Mouse (Mus musculus): Measurements from ENCODE around the gene Ctdnep1. TPM values are rescaled to one million over a fixed set of nuclear protein-coding genes. Genes with fewer than 3 reads are reported as not detected.
"Not testable (repeated sequence)": the region's sequence is repeated elsewhere in the genome, so short reads cannot be mapped to it uniquely, and the experiment has no call there.

The Ctdnep1 gene
- total and polyA plus RNA-seq, 3 experiments: 42.9 to 143 (median 66.7) TPM

DNA sequence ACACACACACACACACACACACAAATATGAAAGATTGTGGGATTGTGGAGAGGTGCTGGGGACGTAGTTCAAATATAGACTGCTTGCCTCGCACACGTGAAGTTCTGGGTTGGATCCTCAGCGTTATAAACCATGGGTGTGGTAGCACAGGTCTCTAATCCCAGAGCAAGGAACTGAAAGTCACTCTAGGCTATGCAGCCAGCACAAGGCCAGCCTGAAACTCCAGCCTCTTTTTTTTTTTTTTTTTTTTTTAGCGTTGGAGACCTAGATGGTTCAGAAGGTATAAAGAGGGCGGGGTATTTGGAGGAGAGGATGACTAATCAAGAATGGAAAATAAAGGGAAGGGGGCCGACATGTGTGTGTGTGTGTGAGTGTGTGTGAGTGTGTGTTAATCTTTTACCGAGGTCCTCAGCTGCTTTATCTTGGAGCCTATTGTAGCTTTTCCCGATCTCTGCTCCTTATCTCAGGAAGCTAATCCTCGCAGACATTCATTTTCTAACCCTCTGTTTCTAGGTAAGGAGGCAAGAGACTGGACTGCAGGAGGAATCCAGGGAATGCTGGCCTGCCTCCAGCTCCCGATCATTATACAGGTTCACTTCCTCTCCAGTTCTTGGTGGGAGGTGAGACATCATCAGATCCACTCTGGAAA, 27.6 kb upstream of the Ctdnep1 start:
- H3K4me1 ChIP-seq (ENCODE audit: control insufficient read depth in 1 of 2, insufficient read depth in 2 of 2): peaks cover 7 to 18% of the 10 kb centered on the region in 2 experiments
- H3K36me3 ChIP-seq (replicated peaks in 1 of 2; ENCODE audit: control insufficient read depth in 1 of 2, insufficient read depth in 1 of 2, low read length in 1 of 2): no peaks in the 10 kb centered on the region
- no peak overlapping the region for H3K27ac ChIP-seq (ENCODE audit: insufficient read depth, low read depth)
- H3K79me2 ChIP-seq (replicated peaks; ENCODE audit: control insufficient read depth, extremely low read depth, insufficient read depth, poor library complexity, severe bottlenecking): no peaks in the 10 kb centered on the region
- no peak overlapping the region; the same call in 1 of the 2 replicates for H3K4me2 ChIP-seq (ENCODE audit: insufficient read depth, low read depth, poor library complexity, severe bottlenecking)
- TF ChIP-seq IRF4 (IDR thresholded peaks at IDR 0.05; ENCODE audit: low read depth, low read length) (peak; percentile 35; the same call in 1 of the 2 replicates), MXI1 (IDR thresholded peaks at IDR 0.05; ENCODE audit: low read depth, low read length) (no peak), JUND (conservative IDR thresholded peaks at IDR 0.05; ENCODE audit: low read depth, low read length) (no peak), TCF12 (IDR thresholded peaks at IDR 0.05; ENCODE audit: low read depth, low read length) (no peak), E2F4 (IDR thresholded peaks at IDR 0.05; ENCODE audit: insufficient replicate concordance, low read depth, low read length) (no peak), PAX5 (IDR thresholded peaks at IDR 0.05; ENCODE audit: low read length) (no peak), ZNF384 (IDR thresholded peaks at IDR 0.05; ENCODE audit: low read depth, low read length) (peak; percentile 92), CTCF (conservative IDR thresholded peaks at IDR 0.05 in 1 of 2, IDR thresholded peaks at IDR 0.05 in 1 of 2; ENCODE audit: low read depth in 2 of 2, low read length in 2 of 2) (no peak)
- DNase-seq (ENCODE audit: extremely low read depth): no peak
- in situ Hi-C loops (cut with MboI; ENCODE audit: low pct_ligation_motif_present, low pct_unique_long_range_greater_than_20kb, low sequenced_read_pairs): loop anchor here (5.0 kb wide), 1 partner anchor 59 kb away; no protein-coding TSS in a partner anchor
- peaks cover 23% of the 10 kb centered on the region for H3K27me3 ChIP-seq (replicated peaks)
- dilution Hi-C loops (cut with MboI; ENCODE audit: extremely low pct_ligation_motif_present, extremely low pct_unique_long_range_greater_than_20kb, low sequenced_read_pairs): no loop called here
- no peaks in the 10 kb centered on the region for H3K9me3 ChIP-seq (replicated peaks; ENCODE audit: low read length)
- H3K9ac ChIP-seq (ENCODE audit: insufficient read depth, low read depth): no peak overlapping the region
- no peak overlapping the region for H3K4me3 ChIP-seq (replicated peaks in 1 of 3; ENCODE audit: low read depth in 2 of 3, low read length in 2 of 3, poor library complexity in 1 of 3)

DNA sequence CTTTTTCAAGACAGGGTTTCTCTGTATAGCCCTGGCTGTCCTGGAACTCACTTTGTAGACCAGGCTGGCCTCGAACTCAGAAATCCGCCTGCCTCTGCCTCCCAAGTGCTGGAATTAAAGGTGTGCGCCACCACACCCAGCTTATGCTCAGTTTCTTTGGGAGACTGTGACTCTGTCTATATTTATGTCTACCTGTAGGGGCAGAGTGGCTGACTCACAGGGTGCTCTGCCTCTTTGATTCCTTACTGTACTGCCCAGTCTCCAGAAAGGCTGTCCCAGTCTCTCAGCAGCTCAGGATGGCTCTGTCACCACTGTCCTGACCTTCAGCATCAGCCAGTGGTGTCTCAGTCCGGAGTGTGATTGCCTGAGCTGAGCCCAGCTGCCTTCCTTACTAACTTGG, 25.3 kb upstream of the Ctdnep1 start:
- dilution Hi-C loops (cut with MboI; ENCODE audit: extremely low pct_ligation_motif_present, extremely low pct_unique_long_range_greater_than_20kb, low sequenced_read_pairs): not testable (repeated sequence)

DNA sequence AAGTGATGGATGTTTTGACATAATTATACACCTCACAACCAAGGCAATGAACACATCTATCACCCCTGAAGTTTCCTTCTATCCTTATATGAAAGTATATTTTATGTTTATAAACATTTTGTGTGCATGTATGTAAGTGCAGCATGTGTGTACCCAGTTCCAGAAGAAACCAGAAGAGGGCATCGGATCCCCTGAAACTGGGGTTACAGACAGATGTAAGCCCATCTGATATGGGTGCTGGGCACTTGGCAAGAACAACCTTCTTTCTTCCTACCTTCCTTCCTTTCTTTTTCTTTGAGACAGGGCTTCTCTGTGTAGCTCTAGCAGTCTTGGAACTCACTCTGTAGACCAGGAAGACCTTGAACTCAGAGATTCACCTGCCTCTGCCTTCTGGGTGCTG, 24.7 kb upstream of the Ctdnep1 start:
- Histone ChIP-seq H3K9ac (ENCODE audit: insufficient read depth, low read depth) (no peak overlapping the region), H3K4me1 (ENCODE audit: control insufficient read depth in 1 of 2, insufficient read depth in 2 of 2) (peaks cover 3 to 9% of the 10 kb centered on the region in 2 experiments; a peak in 3 of 4 replicates), H3K4me2 (ENCODE audit: insufficient read depth, low read depth, poor library complexity, severe bottlenecking) (no peak overlapping the region), H3K36me3 (replicated peaks in 1 of 2; ENCODE audit: control insufficient read depth in 1 of 2, insufficient read depth in 1 of 2, low read length in 1 of 2) (no peaks in the 10 kb centered on the region), H3K9me3 (replicated peaks; ENCODE audit: low read length) (no peaks in the 10 kb centered on the region), H3K27ac (ENCODE audit: insufficient read depth, low read depth) (no peak overlapping the region), H3K4me3 (replicated peaks in 1 of 3; ENCODE audit: low read depth in 2 of 3, low read length in 2 of 3, poor library complexity in 1 of 3) (no peak overlapping the region), H3K27me3 (replicated peaks) (peaks cover 17% of the 10 kb centered on the region), H3K79me2 (replicated peaks; ENCODE audit: control insufficient read depth, extremely low read depth, insufficient read depth, poor library complexity, severe bottlenecking) (no peaks in the 10 kb centered on the region)
- dilution Hi-C loops (cut with MboI; ENCODE audit: extremely low pct_ligation_motif_present, extremely low pct_unique_long_range_greater_than_20kb, low sequenced_read_pairs): no loop called here
- TF ChIP-seq USF2 (conservative IDR thresholded peaks at IDR 0.05; ENCODE audit: low read depth, low read length) (no peak), CTCF (conservative IDR thresholded peaks at IDR 0.05 in 1 of 2, IDR thresholded peaks at IDR 0.05 in 1 of 2; ENCODE audit: low read depth in 2 of 2, low read length in 2 of 2) (peak; percentile 9 to 55; a peak in 2 of 4 replicates), EP300 (IDR thresholded peaks at IDR 0.05; ENCODE audit: low read length) (no peak), RAD21 (IDR thresholded peaks at IDR 0.05; ENCODE audit: low read depth, low read length) (peak; percentile 45), ETS1 (conservative IDR thresholded peaks at IDR 0.05; ENCODE audit: low read depth, low read length) (no peak)
- DNase-seq (ENCODE audit: extremely low read depth): no peak
- in situ Hi-C loops (cut with MboI; ENCODE audit: low pct_ligation_motif_present, low pct_unique_long_range_greater_than_20kb, low sequenced_read_pairs): no loop called here

More for the DNA sequence above, 25.3 kb upstream of the Ctdnep1 start:
- peaks cover 17% of the 10 kb centered on the region for H3K27me3 ChIP-seq (replicated peaks)
- in situ Hi-C loops (cut with MboI; ENCODE audit: low pct_ligation_motif_present, low pct_unique_long_range_greater_than_20kb, low sequenced_read_pairs); H3K9ac ChIP-seq (ENCODE audit: insufficient read depth, low read depth); H3K4me2 ChIP-seq (ENCODE audit: insufficient read depth, low read depth, poor library complexity, severe bottlenecking); H3K36me3 ChIP-seq (replicated peaks in 1 of 2; ENCODE audit: control insufficient read depth in 1 of 2, insufficient read depth in 1 of 2, low read length in 1 of 2); H3K79me2 ChIP-seq (replicated peaks; ENCODE audit: control insufficient read depth, extremely low read depth, insufficient read depth, poor library complexity, severe bottlenecking); H3K4me3 ChIP-seq (replicated peaks in 1 of 3; ENCODE audit: low read depth in 2 of 3, low read length in 2 of 3, poor library complexity in 1 of 3); H3K9me3 ChIP-seq (replicated peaks; ENCODE audit: low read length); H3K27ac ChIP-seq (ENCODE audit: insufficient read depth, low read depth); H3K4me1 ChIP-seq (ENCODE audit: control insufficient read depth in 1 of 2, insufficient read depth in 2 of 2); DNase-seq (ENCODE audit: extremely low read depth): not testable (repeated sequence)
- peak in 1 of 2 experiments; percentile 31; a peak in 2 of 4 replicates for TF ChIP-seq CTCF (conservative IDR thresholded peaks at IDR 0.05 in 1 of 2, IDR thresholded peaks at IDR 0.05 in 1 of 2; ENCODE audit: low read depth in 2 of 2, low read length in 2 of 2)

Measured in CH12.LX (cell line).